Mouse (Mus musculus) erythroblast, embryonic 14.5 days (primary cell): Measurements from ENCODE around the gene Stard3. TPM values are rescaled to one million over a fixed set of nuclear protein-coding genes. Genes with fewer than 3 reads are reported as not detected.

Experiments used
- H3K27me3 ChIP-seq: 2 replicates; pipeline ENCODE4 v1.6.1; 2012; ENCODE audit warnings: inconsistent platforms; ENCODE audit not compliant: control insufficient read depth
- H3K36me3 ChIP-seq: 2 replicates; pipeline ENCODE4 v1.6.1; 2012; ENCODE audit warnings: mild to moderate bottlenecking, inconsistent platforms; ENCODE audit not compliant: control insufficient read depth
- H3K4me1 ChIP-seq: 2 replicates; pipeline ENCODE4 v1.6.1; 2012; ENCODE audit warnings: inconsistent platforms; ENCODE audit not compliant: control insufficient read depth
- H3K4me3 ChIP-seq: replicated peaks from 2 replicates; pipeline ENCODE3; 2012; ENCODE audit warnings: moderate library complexity, mild to moderate bottlenecking, inconsistent platforms
- H3K9me3 ChIP-seq: 2 replicates; pipeline ENCODE4 v1.6.1; 2012; ENCODE audit warnings: low read length, inconsistent platforms, mixed read lengths; ENCODE audit not compliant: control insufficient read depth
- GATA1 ChIP-seq: IDR thresholded peaks from 2 replicates; pipeline ENCODE4 v1.6.1; 2012; ENCODE audit warnings: low read length, inconsistent platforms, mixed read lengths
- TAL1 ChIP-seq: IDR thresholded peaks from 3 replicates; pipeline ENCODE4 v1.6.1; 2012; ENCODE audit warnings: low read length, inconsistent platforms, mixed read lengths
- polyA plus RNA-seq: library from polyadenylated mRNA; stranded (reverse); fragments of >175 nt; gene quantifications from 2 replicates; pipeline ENCODE4 v1.2.3, GENCODE M21; 2012

Gene Stard3
- polyA plus RNA-seq, 1 experiment, result 1.2 TPM

DNA sequence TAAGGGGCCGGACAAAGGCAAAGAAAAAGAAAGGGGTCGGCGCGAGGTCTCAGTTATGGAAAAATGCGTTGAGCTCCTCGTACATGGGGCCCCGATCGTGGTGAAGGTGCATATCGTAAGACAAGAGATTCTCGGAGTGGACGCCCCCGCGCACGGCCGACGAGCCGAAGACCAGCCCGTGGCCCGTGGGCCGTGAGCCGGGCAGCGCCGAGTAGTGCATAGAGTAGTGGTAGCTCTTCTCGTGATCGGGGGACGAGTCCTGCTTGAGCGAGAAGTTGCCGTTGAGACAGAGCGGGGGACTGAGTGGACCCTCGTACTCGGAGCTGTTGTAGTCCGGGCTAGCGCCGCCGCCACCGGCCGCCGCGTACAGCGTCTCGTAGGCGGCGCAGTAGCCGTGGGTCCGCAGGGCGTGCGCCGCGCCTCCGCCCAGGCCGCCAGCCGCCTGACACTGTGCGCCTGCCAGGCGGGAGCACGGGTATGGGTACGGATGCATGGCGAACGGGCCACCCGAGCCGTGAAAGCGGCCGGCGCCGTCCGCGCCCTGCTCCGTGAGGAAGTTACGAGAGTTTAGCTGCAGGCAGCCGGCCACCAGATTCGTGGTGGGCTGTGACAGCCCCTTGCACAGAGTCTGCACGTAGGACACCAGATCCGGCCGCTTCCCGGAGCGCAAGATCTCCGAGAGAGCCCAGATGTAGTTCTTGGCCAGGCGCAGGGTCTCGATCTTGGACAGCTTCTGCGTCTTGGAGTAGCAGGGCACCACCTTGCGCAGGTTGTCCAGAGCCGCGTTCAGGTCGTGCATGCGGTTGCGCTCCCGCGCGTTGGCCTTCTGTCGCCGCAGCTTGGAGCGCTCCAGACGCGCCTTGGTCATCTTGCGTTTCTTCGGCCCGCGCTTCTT, 30.8 kb upstream of the Stard3 start:
- H3K4me1 ChIP-seq, result peaks cover 2% of the 10 kb centered on the region
- H3K27me3 ChIP-seq, result peaks cover 100% of the 10 kb centered on the region
- TF ChIP-seq TAL1 (no peak), GATA1 (no peak)
- no peak overlapping the region for H3K4me3 ChIP-seq
- H3K36me3 ChIP-seq, result no peaks in the 10 kb centered on the region
- H3K9me3 ChIP-seq, result peaks cover 5% of the 10 kb centered on the region; the same call in 1 of the 2 replicates

GRCm38 (mm10) chr11:98328031-98328370, 30.2 kb upstream of the Stard3 start:
- no peaks in the 10 kb centered on the region for H3K36me3 ChIP-seq
- TF ChIP-seq TAL1 (no peak), GATA1 (no peak)
- H3K27me3 ChIP-seq, result peaks cover 100% of the 10 kb centered on the region
- peaks cover 2% of the 10 kb centered on the region for H3K4me1 ChIP-seq
- no peak overlapping the region for H3K4me3 ChIP-seq
- H3K9me3 ChIP-seq, result peaks cover 5% of the 10 kb centered on the region; the same call in 1 of the 2 replicates

DNA sequence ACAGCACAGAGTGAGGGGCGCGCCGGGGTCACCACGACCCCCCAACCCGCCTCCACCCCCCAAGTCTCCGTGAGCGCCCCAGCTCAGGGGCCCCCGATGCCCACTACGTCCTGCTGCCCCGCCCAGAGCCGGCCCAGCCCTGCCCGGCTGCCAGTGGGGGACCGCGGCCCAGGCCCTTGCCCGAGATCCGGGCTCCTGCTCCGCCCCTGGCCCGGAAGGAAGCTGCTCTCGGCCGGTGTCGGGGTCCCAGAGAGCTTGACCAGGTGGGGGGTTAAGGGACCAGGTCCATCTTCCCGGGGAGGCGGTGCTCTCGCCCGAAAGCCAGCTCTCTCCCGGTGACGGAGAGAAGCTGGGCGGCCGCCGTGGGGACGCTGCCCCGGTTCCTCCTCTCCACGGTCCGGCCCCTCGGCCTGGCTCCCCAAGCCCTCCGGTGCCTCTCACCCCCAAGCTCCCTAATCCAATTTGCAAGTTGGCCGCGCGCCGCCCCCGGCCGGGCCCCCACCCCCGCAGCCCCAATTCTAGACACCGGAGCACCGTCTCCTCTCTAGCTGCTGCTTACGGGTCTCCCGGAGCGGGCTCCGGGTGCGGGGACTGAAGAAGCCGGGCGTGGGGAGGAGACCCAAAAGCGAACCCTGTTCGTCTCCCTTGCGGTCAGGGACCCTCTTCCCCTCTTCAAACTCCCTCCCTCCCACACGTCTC, 29.6 kb upstream of the Stard3 start:
- TF ChIP-seq GATA1 (no peak), TAL1 (no peak)
- peaks cover 5% of the 10 kb centered on the region; the same call in 1 of the 2 replicates for H3K9me3 ChIP-seq
- H3K27me3 ChIP-seq, result peaks cover 100% of the 10 kb centered on the region
- peaks cover 2% of the 10 kb centered on the region for H3K4me1 ChIP-seq
- no peak overlapping the region for H3K4me3 ChIP-seq
- no peaks in the 10 kb centered on the region for H3K36me3 ChIP-seq

DNA sequence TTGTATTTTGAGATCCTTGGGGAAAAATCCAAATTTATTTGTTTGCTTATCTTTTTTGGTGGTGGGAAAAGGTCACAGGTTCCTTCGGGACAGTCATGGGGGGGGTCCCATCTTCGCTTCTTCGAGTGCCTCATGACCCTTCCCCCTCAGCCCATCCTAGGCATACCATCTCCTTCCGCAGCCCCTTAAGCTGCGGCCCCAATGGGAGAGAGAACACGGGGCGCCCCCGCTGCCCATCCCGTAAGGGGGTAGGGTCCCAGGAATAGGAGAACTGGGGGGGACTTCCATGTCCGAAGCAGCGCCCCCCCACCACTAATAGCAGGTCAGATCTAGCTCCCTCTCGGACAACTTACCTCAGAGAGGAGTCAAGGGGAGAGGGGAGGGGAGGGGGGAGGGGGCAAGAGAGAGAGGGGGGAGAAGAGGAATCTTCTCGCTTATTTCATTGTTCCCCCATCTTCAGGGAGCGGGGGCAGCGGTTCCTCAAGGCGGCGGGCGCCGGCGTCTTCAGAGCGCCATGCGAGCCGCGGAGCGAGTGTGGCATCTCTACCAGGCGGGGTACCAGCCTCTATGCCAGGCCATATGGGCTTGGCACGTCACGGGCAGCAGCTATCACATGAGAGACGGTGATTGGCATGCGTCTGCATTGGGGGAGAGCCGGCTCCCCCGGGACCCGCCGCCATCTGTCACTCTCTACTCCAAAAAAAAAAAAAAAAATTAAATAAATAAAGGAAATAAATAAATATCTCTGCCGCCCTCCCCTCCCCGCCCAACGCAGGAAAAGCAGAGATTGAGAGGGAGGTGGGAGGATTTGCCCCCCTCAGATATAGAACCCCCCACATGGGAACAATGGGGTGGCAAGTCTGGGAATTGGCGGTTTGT, 28.8 kb upstream of the Stard3 start, which contains the start of gene Neurod2:
Gene Neurod2, minus strand, starts transcription at position 568 of the 879 bp plus-strand sequence.
- no peaks in the 10 kb centered on the region for H3K36me3 ChIP-seq
- H3K27me3 ChIP-seq, result peaks cover 100% of the 10 kb centered on the region
- TF ChIP-seq GATA1 (no peak), TAL1 (no peak)
- H3K4me3 ChIP-seq, result no peak within 1 kb of the TSS
- peaks cover 2% of the 10 kb centered on the region for H3K4me1 ChIP-seq
- peaks cover 5% of the 10 kb centered on the region; the same call in 1 of the 2 replicates for H3K9me3 ChIP-seq

- Histone ChIP-seq H3K4me3 (no peak overlapping the region), H3K36me3 (no peaks in the 10 kb centered on the region), H3K9me3 (peaks cover 5% of the 10 kb centered on the region; the same call in 1 of the 2 replicates), H3K27me3 (peaks cover 100% of the 10 kb centered on the region), H3K4me1 (peaks cover 3% of the 10 kb centered on the region)
- TF ChIP-seq GATA1 (no peak), TAL1 (no peak)
These were observed 28.0 kb upstream of the Stard3 start for GRCm38 (mm10) chr11:98329960-98330744.

GRCm38 (mm10) chr11:98330745-98331204, 27.4 kb upstream of the Stard3 start:
- H3K36me3 ChIP-seq, result no peaks in the 10 kb centered on the region
- peaks cover 100% of the 10 kb centered on the region for H3K27me3 ChIP-seq

DNA sequence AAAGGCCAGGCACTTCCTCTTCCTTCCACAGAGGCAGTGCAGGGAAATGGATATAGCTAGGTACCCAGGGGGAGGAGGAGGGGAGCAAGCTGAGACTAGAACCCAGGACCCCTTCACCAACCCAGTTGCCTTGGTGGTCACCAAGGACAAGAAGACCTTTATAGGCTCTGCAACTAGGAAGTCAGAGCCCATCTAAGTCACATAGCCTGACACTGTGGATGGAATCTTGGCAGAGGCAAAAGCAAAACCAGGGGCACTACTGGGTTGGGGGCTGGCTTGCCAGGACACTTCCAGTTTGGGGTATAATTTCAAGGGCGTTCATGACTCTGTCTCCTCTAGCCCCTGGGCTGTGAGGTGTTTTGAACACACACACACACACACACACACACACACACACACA, 26.8 kb upstream of the Stard3 start:
- Histone ChIP-seq H3K36me3 (no peaks in the 10 kb centered on the region), H3K4me3 (no peak overlapping the region), H3K9me3 (peaks cover 5% of the 10 kb centered on the region; the same call in 1 of the 2 replicates), H3K27me3 (peaks cover 100% of the 10 kb centered on the region), H3K4me1 (peaks cover 7% of the 10 kb centered on the region)
- TF ChIP-seq TAL1 (no peak), GATA1 (no peak)

More at GRCm38 (mm10) chr11:98330745-98331204, 27.4 kb upstream of the Stard3 start:
- TF ChIP-seq TAL1 (no peak), GATA1 (no peak)
- peaks cover 5% of the 10 kb centered on the region; the same call in 1 of the 2 replicates for H3K9me3 ChIP-seq
- peaks cover 7% of the 10 kb centered on the region for H3K4me1 ChIP-seq
- no peak overlapping the region for H3K4me3 ChIP-seq

DNA sequence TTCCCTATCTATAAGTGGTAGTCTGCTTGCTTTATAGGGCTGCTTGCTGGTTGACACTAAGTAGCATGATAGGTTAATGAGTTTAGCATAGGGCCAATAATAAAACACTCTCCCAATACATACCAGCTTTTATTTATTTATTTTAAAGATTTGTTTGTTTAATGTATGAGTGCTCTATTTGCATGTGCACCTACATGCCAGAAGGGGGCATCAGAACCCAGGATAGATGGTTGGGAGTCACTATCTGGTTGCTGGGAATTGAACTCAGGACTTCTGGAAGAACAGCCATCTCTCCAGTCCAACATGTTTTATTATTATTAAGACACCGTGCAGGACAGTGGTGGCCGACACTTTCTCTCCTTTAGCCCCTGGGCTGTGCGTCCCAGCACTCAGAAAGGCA, 26.0 kb upstream of the Stard3 start:
- Histone ChIP-seq H3K27me3 (peaks cover 100% of the 10 kb centered on the region), H3K9me3 (peaks cover 3% of the 10 kb centered on the region; the same call in 1 of the 2 replicates), H3K36me3 (no peaks in the 10 kb centered on the region), H3K4me3 (no peak overlapping the region), H3K4me1 (peaks cover 7% of the 10 kb centered on the region)
- TF ChIP-seq TAL1 (no peak), GATA1 (no peak)
